Mouse (Mus musculus): ENCODE results near the gene Mcoln1.

GRCm38 (mm10) chr8:3552240-3552639, 52.0 kb downstream of the Mcoln1 start:
- no peak for TF ChIP-seq CTCF (IDR thresholded peaks at IDR 0.05; ENCODE audit: low read depth)
- TF ChIP-seq EP300 (IDR thresholded peaks at IDR 0.05; ENCODE audit: low read depth) = no peak

Data from liver, postnatal 0 days (tissue).